ENCODE assay signal across 11 mouse cellular contexts in the genomic region with DNA sequence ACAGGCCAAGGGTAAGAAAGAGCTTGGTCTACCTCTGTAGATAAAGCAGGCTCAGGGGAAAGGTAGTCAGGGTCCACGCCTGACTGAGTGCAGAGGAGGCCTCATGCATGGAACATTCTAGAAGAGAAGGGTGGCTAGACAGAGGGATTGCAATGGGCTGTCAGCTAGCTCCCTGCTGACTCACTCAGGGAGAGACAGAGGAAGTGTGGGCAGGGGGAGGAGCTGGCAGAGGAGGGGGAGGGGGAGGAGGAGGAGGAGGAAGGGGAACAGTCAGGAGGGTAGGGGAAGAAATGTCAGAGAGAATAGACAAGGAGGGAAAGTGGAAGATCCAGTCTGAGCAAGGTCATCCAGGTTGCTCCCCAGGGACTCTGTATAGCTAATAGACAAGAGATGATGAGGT. TPM values are rescaled to one million over a fixed set of nuclear protein-coding genes. Genes with fewer than 3 reads are reported as not detected.
DNase-seq lines count a peak whose midpoint lies in the region; ATAC-seq and TF ChIP-seq lines count a peak whose summit lies in the region.
"Had no signal": no experiment of that assay in that cellular context is flagged by ENCODE, and none has a peak within 500 bp of the region (broad histone marks: within the 10 kb centered on the region; RNA-seq: fewer than 3 reads in every experiment).

No protein-coding gene starts in this region.

- H3K4me2 ChIP-seq in liver, embryonic 11.5 days = no peak overlapping the region
- H3K4me2 ChIP-seq in embryonic facial prominence, embryonic 13.5 days = no peak overlapping the region
- no peak overlapping the region for H3K4me2 ChIP-seq in forebrain, embryonic 14.5 days (ENCODE audit: low read length)
- H3K4me2 ChIP-seq: hindbrain, embryonic 15.5 days had no signal

- WGBS in liver, embryonic 11.5 days = 62% methylated on average over 1 of the region's 1 CpGs
- 96% methylated on average over 1 of the region's 1 CpGs for WGBS in embryonic facial prominence, embryonic 13.5 days
- 68% methylated on average over 1 of the region's 1 CpGs for WGBS in forebrain, embryonic 14.5 days

- H3K27me3 ChIP-seq in liver, embryonic 11.5 days (replicated peaks; ENCODE audit: control insufficient read depth, insufficient read depth, low read length) = no peaks in the 10 kb centered on the region
- H3K27me3 ChIP-seq in embryonic facial prominence, embryonic 13.5 days = no peaks in the 10 kb centered on the region
- H3K27me3 ChIP-seq in forebrain, embryonic 14.5 days (replicated peaks; ENCODE audit: control insufficient read depth, insufficient read depth, low read length) = no peaks in the 10 kb centered on the region

- in situ Hi-C loops in ES-E14 (cut with MboI; ENCODE audit: low sequenced_read_pairs in 2 of 2, unreplicated experiment in 2 of 2) = loop anchor here in 1 of 2 experiments (10.0 kb wide), 1 partner anchor 91 kb away; no protein-coding TSS in a partner anchor

- H3K9ac ChIP-seq in liver, embryonic 11.5 days (ENCODE audit: low read depth, low read length) = no peak overlapping the region
- H3K9ac ChIP-seq in ES-E14 (ENCODE audit: insufficient read depth, low read depth, low read length, poor library complexity, severe bottlenecking) = no peak overlapping the region
- no peak overlapping the region for H3K9ac ChIP-seq in embryonic facial prominence, embryonic 13.5 days
- H3K9ac ChIP-seq in forebrain, embryonic 14.5 days (ENCODE audit: low read length) = no peak overlapping the region
- H3K9ac ChIP-seq: hindbrain, embryonic 15.5 days had no signal

- H3K4me3 ChIP-seq in liver, embryonic 11.5 days (ENCODE audit: low read depth, low read length) = no peak overlapping the region
- no peak overlapping the region for H3K4me3 ChIP-seq in ES-E14 (ENCODE audit: insufficient read depth in 1 of 2, low read depth in 1 of 2, low read length in 2 of 2, poor library complexity in 1 of 2, severe bottlenecking in 1 of 2)
- H3K4me3 ChIP-seq in embryonic facial prominence, embryonic 13.5 days = no peak overlapping the region
- H3K4me3 ChIP-seq in forebrain, embryonic 14.5 days (ENCODE audit: low read depth, low read length) = no peak overlapping the region
- H3K4me3 ChIP-seq: erythroblast, embryonic 14.5 days; hindbrain, embryonic 15.5 days had no signal

- no peak overlapping the region for H3K27ac ChIP-seq in liver, embryonic 11.5 days (ENCODE audit: low read depth, low read length)
- H3K27ac ChIP-seq in ES-E14 (ENCODE audit: insufficient read depth, low read depth, low read length, poor library complexity, severe bottlenecking) = peak overlapping the region; percentile 34
- H3K27ac ChIP-seq in embryonic facial prominence, embryonic 13.5 days = peak overlapping the region; percentile 72
- no peak overlapping the region for H3K27ac ChIP-seq in forebrain, embryonic 14.5 days (ENCODE audit: low read depth, low read length)
- H3K27ac ChIP-seq: hindbrain, embryonic 15.5 days had no signal

- DNase-seq in liver (peak; percentile 53), ES-E14 (ENCODE audit: low read depth, low spot score) (no peak)
- DNase-seq in liver, embryonic 11.5 days (ENCODE audit: low spot score) = no peak
- DNase-seq in natural killer cell, adult 2 months (ENCODE audit: low spot score in 2 of 2) = no peak
- no peak for DNase-seq in kidney, adult 11 months
- no peak for DNase-seq in forebrain, embryonic 14.5 days (ENCODE audit: low spot score)
- DNase-seq: cerebellum, adult 2 months had no signal

- H3K36me3 ChIP-seq in liver, embryonic 11.5 days (ENCODE audit: control insufficient read depth, insufficient read depth, low read length) = no peaks in the 10 kb centered on the region
- no peaks in the 10 kb centered on the region for H3K36me3 ChIP-seq in ES-E14 (ENCODE audit: control insufficient read depth, insufficient read depth, low read length, poor library complexity, severe bottlenecking)
- H3K36me3 ChIP-seq in embryonic facial prominence, embryonic 13.5 days = no peaks in the 10 kb centered on the region
- H3K36me3 ChIP-seq in forebrain, embryonic 14.5 days (ENCODE audit: control insufficient read depth, insufficient read depth, low read length) = no peaks in the 10 kb centered on the region
- H3K36me3 ChIP-seq: hindbrain, embryonic 15.5 days had no signal

- H3K4me1 ChIP-seq in liver, embryonic 11.5 days (replicated peaks; ENCODE audit: control insufficient read depth, insufficient read depth, low read length) = peaks cover 6% of the 10 kb centered on the region; the same call in 1 of the 2 replicates
- peaks cover 4 to 46% of the 10 kb centered on the region in 2 experiments; a peak in 3 of 4 replicates for H3K4me1 ChIP-seq in ES-E14 (ENCODE audit: control insufficient read depth in 2 of 2, insufficient read depth in 2 of 2, low read length in 2 of 2, poor library complexity in 1 of 2)
- H3K4me1 ChIP-seq in embryonic facial prominence, embryonic 13.5 days = peaks cover 34% of the 10 kb centered on the region
- H3K4me1 ChIP-seq in forebrain, embryonic 14.5 days (ENCODE audit: control insufficient read depth, insufficient read depth, low read length) = no peaks in the 10 kb centered on the region
- H3K4me1 ChIP-seq: hindbrain, embryonic 15.5 days had no signal

- no peak; the same call in 1 of the 2 replicates for ATAC-seq in liver, embryonic 11.5 days (replicated peaks; ENCODE audit: low FRiP score)
- ATAC-seq in embryonic facial prominence, embryonic 13.5 days (ENCODE audit: insufficient number of reproducible peaks, insufficient read depth, low FRiP score, low TSS enrichment, low read depth) = no peak
- ATAC-seq in megakaryocyte progenitor cell, adult 5-6 weeks (replicated peaks; ENCODE audit: poor library complexity) = peak; percentile 75
- no peak for ATAC-seq in forebrain, embryonic 14.5 days

- no peaks in the 10 kb centered on the region for H3K9me3 ChIP-seq in liver, embryonic 11.5 days (ENCODE audit: control insufficient read depth, low read length)
- no peaks in the 10 kb centered on the region for H3K9me3 ChIP-seq in ES-E14 (ENCODE audit: control insufficient read depth, insufficient read depth, low read depth, low read length)
- H3K9me3 ChIP-seq in embryonic facial prominence, embryonic 13.5 days = no peaks in the 10 kb centered on the region
- H3K9me3 ChIP-seq in forebrain, embryonic 14.5 days (replicated peaks; ENCODE audit: control insufficient read depth, low read length) = no peaks in the 10 kb centered on the region
- H3K9me3 ChIP-seq: hindbrain, embryonic 15.5 days had no signal

TF ChIP-seq in ES-E14, 5 proteins besides CTCF, POLR2A, EP300 and RAD21:
- TF ChIP-seq MAFK (IDR thresholded peaks at IDR 0.05; ENCODE audit: insufficient read depth, low read depth, low read length) (no peak), ZNF384 (IDR thresholded peaks at IDR 0.05; ENCODE audit: low read depth, low read length) (no peak), CHD2 (IDR thresholded peaks at IDR 0.05; ENCODE audit: low read depth, low read length) (no peak), HCFC1 (IDR thresholded peaks at IDR 0.05; ENCODE audit: borderline replicate concordance, insufficient read depth, low read length) (no peak), ZC3H11A (IDR thresholded peaks at IDR 0.05; ENCODE audit: borderline replicate concordance, low read depth, low read length) (no peak)

RNA-seq across cellular contexts. Expression of gene Pwwp2b, which starts 47.4 kb away (rescaled TPM):
- polyA plus RNA-seq in liver, embryonic 11.5 days (2014; fragmentation: Nextera tagmentation; extraction: Ambion mirVana) = 3.3 and 3.5 TPM in 2 replicates
- 7.1 and 7.5 TPM in 2 replicates for total RNA-seq in ES-E14 (2012; rRNA removed)
- 13.7 and 16.0 TPM in 2 replicates for polyA plus RNA-seq in embryonic facial prominence, embryonic 13.5 days (2015; fragmentation: Nextera tagmentation; extraction: Ambion mirVana)
- total RNA-seq in megakaryocyte progenitor cell, adult 5-6 weeks (2015) = 3.7 and 4.6 TPM in 2 replicates
- 2.5 and 4.7 TPM in 2 replicates for total RNA-seq in megakaryocyte progenitor cell, adult 5-6 weeks (2017)
- polyA plus RNA-seq in forebrain, embryonic 14.5 days (2014; fragmentation: Nextera tagmentation; extraction: Ambion mirVana) = 4.2 and 5.3 TPM in 2 replicates
- polyA plus RNA-seq: erythroblast, embryonic 14.5 days had no signal

Comparison
In these comparisons a context has a peak if more than half of its experiments do, and no peak if none do; other contexts are left out.
1. H3K27ac ChIP-seq: peak in ES-E14 (single experiment) and embryonic facial prominence, embryonic 13.5 days (single experiment); none in liver, embryonic 11.5 days (single experiment) and forebrain, embryonic 14.5 days (single experiment).